Mouse (Mus musculus) right cerebral cortex, postnatal 36 days (tissue): Measurements from ENCODE around the gene Mapk6.

Experiments
- DNase-seq, 2 experiments: peaks; one replicate each; pipeline ENCODE4 v3.0.0; 2022; ENCODE audit warnings: low spot score in 2 of 2, mixed read lengths in 1 of 2

Mapk6 gene

DNA sequence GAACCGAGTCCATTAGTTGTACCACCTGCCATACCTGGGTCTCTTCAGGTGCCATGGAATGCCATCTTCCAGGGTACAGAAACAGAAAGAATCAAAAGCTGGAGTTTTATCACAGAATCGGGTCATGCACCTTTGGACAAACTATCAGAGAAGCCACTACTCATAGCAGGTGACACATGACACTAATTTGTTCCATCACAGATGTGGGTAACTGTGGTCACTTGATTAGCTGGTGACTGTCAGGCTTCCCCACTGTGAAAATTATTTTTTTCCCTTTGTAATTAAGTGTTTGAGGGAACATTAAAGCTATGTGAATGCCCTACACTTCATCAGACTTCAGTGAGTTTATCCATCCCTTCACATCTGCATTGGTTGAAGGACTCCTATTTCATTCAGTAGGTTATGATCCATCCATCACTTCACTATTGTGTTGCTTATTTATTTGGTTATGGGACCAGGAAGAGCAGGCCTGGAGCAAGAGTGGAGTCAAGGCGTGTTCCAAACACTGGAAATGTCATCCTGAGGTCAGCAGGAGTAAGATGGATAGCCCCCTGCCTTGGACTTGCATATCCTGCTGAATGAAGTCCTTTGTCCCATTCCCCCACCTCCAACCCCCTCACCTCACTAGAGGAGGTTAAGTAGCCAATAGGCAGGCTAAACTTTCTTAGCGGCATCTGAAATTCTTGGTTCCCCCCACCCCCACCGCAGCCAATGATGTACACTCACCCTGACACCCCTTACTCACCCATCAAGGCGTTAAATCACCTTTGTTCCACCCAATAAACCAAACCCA, 14.7 kb upstream of the Mapk6 start:
- no peak for DNase-seq

DNA sequence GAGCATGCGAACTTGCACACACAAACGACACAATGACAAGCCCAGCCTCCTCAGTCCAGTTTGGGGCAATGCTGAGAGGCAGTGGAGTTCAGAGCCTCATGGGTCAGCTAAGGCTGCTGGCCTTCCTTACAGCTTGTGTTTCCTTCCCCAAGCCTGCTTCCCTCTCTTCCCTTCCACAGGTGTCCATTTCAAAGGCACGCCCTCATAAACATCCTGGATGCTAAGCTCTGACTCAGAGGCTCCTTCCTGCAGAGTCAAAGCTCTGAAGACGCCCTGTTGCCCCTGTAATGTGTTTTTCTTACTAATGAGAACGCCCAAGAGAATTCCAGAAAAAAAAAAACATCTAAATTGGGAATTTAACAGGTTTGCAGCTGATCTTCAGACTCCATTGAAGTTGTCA, 13.9 kb upstream of the Mapk6 start:
- DNase-seq = no peak

DNA sequence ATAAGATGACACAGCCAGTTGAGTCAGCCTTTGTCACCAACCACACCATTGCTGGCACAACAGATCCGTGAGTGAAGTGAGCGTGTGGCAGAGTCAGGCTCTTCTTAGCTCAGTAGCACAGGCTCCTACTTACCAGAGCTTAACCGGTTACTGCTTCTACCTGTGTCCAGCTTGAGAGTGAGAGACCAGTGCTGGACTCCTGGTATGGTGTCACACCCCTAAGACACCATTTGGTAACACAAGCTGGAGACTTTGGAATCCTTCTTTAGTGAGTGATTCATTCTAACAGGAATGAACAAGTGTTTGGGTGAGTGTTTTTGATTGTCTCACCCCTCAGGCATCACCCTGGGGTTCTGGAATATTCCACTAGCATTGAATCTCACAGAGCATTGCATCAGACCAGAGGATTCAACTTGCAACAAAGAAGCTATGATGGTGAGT, 12.5 kb upstream of the Mapk6 start:
- DNase-seq = no peak

DNA sequence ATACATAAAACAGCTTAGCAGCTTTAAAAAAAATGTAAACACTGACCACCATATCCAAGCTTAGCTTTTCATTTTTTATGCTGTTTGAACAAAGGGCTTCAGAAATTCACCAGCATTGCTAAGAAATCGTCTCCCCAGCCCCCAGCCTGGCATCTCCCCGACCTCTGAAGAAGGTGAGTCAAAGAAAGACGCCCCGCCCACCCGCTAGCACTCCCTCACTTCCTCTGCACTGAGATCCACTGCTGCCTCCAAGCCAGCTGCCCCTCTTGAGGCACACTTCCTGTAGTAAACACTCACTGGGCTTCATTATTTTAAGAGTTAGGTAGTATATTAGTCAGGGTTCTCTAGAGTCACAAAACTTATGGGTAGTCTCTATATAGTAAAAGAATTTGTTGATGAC, 4.4 kb upstream of the Mapk6 start:
- no peak for DNase-seq

DNA sequence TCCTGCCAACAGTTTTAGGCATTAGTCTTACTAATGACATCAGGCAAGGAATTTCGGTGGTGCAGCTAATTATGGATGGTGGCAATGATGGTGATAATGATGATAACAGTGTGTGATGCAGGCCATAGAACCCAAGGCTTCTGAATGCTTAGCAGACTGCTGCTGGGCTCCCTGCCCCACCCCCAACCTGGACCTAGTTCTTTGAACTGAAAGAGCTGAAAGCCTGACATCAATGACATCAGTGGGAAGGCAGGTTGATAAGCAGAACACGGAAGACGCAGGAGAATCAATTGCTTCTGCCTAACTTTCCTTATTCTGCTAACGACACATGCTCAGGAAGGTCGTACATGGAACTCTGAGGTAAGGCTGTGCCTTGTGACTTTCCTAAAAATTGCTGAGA, 3.4 kb upstream of the Mapk6 start:
- DNase-seq = no peak

DNA sequence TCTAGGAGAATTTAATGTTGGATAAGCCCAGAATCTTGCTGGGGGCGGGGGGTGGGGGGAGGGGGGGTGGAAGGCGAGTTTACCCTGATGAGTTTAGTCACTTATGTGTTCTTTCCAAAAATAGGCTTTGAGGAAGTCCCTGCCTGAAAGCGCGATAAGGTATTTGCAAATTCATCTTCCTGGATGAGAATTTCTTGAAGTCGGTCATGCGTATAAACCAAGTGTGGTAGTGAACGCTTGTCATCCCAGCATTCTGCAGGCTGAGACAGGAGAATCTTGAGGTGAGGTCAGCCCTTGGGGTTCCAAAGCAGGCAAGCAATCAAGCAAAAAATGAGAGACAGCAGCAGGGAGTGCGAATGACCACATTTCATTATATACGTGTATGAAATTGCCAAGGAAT, 1.8 kb upstream of the Mapk6 start:
- DNase-seq = no peak

DNA sequence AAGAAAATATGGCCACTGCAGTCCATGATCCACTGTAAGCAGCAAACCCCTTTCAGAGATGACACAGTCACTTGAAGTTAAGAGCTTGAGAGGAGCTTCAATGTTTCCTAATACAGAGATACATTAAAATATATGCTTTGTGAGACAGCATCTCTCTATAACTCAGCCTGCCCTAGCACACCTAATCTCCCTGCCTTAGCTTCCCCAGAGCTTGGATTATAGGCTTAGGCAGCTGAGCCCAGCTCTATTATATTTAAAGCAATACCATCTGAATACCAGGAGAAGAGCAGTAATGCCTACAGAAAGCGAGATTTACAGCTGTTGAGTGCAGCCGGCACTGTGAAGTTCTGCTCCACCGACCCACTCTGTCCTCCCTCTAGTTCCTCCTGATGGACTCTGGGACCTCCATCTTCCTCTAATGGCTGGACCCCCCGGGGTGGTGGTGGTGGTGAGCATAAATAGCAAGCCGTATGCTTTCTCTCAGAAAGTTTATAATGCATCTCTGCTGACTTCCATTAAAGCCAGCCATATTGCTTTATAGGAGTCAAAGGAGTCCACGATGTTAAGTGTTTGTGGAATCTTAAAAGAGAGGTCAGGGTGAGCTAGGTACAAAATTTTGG, 1.2 kb upstream of the Mapk6 start:
- no peak for DNase-seq

DNA sequence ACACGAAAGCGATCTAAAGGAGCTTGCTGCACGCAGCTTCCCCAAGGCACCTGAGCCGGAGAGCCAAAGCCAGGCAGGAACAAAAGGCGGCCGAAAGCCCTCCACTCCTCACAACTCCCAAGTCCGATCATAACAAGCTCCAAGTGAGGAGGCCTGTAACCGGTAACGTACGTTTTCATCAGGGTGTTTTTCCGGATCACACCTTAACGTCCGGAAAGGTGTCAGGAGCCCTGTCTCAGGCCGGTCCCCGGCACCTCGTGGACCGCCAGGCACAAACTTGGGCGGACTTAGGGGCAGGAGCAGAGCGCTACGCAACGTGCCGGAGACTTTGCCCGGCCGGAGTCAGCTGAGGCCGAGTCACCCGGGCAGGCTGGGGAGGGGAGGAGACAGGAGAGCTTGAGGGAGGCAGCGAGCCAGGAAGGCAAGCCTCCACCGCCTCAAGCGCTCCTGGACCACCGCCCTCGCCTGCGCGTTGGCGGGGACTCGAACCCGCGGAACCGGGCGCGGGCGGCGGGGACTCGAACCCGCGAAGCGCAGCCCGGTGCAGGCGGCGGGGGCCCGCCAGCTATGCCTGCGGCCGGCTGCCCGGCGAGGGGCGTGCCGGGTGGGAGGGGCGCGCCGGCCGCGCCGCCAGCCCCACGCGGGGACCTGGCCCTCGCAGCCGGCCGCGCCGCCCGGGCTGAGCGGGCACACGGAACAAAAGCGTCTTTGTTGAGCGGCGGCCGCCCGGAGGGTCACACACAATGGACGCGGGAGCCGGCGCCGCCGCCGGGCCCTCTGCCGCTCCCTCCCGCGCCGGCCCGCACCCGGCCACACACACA, 564 bp downstream of the Mapk6 start:
- DNase-seq = peak; percentile 39 to 40

DNA sequence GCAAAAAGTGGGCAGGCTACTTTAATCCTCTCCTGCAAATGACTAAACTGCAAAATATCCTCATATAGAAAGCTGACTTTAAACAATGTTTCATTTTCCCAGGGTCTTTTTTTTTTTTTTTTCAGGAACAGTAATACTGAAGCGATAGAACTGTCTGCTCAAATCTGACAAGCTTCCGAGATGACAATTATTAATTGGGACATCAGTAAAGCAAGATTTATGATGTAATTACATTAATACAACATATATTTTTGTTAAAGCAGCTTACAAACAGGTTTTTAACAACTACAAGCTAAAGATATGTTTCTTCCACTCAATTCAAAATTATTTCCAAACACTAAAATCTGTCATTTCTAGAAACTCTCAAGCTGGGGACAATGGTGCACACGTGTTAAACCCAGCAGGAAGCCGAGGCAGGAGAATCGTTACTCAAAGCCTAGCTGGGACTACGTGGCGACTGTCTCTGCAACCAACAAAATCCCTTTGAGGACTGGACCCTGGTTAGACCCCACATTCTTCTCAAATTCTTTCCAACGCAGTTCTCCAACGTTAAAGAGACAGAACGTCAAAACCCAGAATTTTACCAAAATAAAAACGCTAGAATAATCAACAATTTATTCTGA, 1.5 kb downstream of the Mapk6 start:
- no peak for DNase-seq

DNA sequence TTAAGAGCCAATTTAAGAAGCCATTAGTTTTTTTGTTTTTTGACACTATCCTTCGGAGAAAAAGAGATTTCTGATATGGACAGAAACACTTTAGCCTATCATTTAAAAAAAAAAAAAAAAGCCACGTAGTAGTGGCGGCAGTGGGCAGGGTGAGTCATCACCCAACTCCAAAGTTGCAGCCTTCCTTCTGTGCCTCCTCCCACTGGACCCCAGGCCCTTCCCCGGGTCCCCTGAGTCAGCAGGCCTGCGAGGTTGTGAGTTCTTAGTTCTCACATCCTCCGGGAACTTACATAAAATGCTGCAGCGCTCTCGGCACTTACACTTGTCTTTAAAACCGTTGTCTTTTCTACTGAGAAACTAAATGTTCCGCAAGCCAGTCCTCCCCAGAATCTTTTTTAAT, 2.0 kb downstream of the Mapk6 start:
- peak; percentile 49 to 69 for DNase-seq

DNA sequence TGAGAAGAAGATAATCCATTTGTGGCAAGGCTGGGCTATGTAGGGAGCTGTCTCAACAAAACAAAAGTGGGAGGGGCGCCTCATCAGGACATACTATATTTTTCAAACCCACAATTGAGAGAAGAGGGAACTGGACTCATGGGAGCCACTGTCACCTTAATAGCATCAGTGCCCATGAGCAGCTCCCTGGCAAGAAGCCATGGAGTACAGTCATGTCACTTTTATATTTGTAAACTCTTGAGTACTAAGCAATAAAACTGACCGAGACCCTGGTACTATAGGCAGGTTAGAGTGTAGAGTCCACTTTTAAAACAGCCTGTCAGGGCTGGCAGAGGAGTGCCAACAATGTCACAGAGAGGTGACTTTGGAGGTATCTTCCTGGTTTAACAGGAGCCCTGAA, 3.7 kb downstream of the Mapk6 start:
- no peak for DNase-seq

DNA sequence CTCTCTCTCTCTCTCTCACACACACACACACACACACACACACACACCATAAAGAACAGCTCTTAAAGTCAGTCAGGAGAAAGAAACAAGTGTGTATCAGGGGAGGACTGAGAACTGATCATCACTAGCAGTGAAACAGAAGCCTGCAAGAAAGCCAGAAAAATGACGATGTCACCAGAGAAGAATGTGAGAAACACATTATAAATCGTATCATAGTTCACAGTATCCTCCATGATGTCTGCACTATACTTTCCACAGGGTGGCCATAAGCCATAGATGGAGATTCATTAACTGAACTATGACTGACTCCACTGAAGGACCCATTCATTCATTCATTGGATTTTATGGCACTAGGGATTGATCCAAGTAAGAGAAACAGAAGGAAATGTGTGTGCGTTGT, 6.3 kb downstream of the Mapk6 start:
- DNase-seq = no peak

DNA sequence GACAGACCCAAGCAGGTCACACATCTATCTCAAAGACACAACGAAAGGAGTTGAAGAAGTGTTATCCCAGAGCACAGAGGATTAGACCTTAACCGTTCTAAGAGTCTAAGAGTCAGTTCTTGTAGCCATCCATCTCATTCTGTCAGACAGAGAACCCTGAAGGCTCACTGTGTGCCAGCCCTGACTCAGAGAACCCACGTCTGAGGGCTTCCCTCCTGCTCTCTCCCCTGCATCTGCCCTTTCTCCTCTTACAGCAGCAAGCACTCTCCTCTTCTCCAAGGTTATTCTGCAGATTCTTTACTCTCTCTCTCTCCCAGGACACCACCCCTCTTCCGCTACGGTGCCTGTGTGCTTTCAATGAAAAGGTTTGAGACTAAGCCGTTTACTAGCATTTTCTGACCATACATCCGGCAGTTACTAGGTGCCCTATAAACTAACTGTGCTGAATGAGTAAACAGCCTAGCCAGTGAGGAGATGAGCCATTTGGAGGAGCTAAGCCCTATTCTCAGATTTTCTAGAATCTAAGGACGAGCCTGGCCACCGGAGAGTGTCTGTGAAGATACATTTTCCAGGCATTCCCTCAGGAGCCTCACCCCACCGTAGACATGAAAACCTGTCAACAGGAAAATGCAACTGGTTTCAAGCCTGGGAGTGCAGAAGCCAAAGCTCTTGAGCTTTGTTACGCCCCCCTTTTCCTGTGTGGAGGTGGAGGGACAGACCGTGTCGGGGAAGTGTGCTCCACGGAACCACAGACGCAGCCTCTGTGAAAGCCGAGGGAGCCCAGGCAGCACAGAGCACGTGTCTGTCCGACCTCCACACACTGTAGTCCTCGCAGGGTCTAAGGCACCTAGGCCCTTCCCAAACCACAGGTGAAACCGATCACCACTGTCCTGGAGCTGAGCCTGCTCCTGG, 8.0 kb downstream of the Mapk6 start:
- DNase-seq = no peak

DNA sequence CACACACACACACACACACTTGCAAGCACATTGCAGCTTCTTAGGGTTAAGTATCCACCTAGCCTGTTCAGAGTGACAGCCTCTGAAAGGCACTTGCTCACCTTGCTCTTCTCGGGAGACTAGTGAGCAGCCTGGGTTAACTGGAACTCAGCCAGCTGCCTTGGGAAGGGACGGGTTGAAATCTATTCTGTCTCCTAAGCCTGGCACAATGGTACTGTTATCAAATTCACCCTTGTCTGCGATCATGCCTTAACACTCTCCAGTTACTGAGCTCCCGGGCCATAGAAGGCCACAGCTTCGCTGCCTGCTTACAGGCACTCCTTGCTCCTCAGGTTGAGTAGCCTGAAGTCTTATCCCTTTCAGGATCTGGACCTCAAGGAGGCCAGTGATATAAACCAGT, 9.2 kb downstream of the Mapk6 start:
- no peak for DNase-seq

DNA sequence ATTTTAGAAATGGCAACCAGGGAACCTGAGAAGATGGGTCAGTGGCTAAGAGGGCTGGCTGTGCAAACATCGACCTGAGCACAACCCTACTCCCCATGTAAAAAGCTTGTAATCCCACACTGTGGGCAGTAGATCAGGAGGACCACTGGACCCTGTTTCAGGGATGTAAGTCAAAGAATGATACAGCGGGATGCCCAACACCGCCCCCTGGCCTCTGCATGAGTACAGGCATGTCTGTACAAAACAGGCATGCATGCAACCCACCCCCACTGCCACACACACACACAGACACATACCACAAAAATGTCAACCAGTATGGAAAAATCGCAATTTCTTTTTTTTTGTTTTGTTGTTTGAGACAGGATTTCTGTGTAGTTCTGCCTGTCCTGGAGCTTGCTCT, 10.7 kb downstream of the Mapk6 start:
- DNase-seq = no peak

DNA sequence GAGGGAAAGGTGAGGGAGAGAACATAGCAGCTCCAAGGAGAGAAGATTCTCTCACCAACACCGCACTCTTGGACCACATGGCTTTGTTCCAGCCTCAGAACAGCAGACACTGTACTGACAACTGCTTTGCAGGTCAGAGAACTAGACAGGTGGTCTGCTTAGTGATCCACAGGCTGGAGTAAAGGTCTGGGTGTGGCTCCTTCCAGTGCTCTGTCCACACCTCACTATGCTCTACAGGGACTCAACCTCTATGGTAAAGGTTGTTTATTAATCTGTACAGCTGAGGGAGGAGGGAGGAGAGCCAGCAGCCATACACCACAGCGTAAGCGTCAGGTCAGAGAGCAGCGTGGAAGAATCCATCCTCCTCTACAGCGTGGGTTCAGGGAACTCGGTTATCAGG, 13.8 kb downstream of the Mapk6 start:
- DNase-seq = no peak

DNA sequence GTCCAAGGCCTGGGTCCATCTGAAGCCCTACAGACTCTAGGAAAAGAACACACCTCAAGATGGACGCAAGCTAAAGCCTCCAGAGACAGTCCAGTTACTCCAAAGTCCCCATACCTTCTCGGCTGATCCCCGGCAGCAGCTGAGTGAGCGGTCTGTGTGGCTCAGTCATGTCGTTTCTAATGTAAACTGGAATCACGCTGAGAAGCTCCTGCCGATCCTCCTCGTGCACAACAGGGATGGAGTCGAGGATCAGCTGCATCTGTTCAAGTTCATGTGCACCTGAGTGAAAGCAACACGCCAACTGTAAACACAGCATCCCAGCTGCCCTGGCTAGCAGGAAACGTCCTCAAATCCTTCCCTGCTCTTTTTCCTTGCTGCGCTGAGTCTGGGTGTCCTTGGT, 16.6 kb downstream of the Mapk6 start:
- DNase-seq = no peak

DNA sequence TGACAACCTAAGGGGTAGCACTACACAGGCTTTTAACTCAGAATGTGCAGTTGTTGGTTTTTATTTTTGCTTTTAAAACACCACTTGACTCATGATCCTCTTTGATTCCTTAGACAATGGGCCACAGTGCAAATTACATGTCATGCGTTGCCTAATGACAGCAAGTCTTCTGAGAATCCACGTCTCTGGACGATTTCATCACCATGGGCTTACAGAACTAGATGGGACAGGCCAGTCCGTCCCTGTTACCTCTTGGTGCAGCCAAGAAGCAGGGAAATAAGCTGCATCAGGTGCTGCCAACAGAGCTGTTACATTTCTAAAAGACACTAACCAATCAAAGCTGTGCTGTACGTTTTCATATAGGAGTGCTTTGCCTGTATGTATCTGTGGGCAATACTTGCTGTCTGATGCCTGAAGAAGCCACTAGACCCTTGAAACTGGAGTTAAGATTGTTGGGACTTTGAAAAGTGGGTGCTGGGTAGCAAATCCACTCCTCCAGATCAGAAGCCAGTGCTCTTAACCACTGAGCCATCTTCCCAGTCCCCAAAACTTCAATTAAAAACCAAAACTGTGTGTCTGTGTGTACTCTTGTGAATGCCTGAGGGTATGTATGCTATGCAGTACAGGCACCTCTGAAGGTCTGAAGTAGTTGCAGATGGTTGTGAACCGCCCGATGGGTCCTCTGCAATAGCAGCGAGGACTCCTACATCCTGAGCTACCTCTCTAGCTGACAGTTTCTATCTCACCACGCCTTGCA, 24.4 kb downstream of the Mapk6 start:
- no peak for DNase-seq

DNA sequence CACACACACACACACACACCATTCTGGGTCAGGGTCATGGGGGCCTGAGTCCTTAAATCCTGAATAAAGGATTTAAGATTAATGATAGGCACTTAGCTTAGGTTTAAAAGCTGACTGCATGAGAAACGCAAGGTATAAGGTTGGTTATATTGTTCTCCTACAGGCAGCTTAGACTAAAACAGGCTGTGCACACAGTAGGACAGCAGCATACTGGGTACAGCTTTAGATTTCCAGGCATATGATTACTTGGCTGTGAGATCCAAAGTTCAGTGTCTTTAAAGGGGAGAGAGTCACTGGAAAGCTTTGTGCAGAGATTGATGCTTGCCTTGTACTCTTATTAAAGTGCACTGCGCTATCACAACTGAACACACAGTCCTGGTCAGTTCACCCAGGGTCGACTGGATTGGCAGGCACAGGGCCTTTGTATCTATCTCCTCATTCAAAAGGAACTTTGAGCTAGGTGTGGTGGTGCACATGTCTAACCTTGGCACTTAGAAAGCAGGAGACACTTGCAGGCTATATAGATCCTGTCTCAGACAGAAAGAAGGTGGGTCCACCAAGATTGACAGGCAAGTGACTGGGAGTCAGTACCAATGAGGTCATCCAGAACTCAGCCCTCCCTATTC, 25.4 kb downstream of the Mapk6 start:
- DNase-seq = no peak

DNA sequence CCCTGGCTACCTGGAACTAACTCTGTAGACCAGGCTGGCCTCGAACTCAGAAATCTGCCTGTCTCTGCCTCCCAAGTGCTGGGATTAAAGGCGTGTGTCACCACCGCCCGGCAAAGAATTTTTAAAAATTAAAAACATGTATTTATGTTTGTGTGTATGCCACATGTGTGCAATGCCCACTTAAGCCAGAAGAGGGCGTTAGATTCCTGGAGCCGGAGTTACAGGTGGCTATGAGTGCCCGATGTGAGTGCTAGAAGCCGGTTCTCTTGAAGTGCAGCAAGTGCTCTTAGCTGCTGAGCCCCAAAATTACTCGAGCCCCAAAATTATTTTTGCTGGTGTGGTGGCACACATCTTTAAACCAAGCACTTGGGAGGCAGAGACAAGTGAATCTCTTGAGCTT, 26.0 kb downstream of the Mapk6 start:
- no peak for DNase-seq
